Mouse (Mus musculus) right cerebral cortex, adult 2 months (tissue): ENCODE data around the gene Polh.

ENCODE experiments used
- DNase-seq, 2 experiments: peaks; one replicate each; pipeline ENCODE4 v3.0.0; 2021 to 2022; ENCODE audit warnings: low spot score in 2 of 2

The Polh gene

GRCm38 (mm10) chr17:46132058-46132718 is 70.3 kb downstream of the Polh start:
- DNase-seq: peak; percentile 75 to 81

- no peak for DNase-seq
These were observed 72.5 kb downstream of the Polh start for GRCm38 (mm10) chr17:46129741-46130498.

- no peak for DNase-seq
These were observed 74.5 kb downstream of the Polh start for GRCm38 (mm10) chr17:46127814-46128493.

- DNase-seq: no peak
These were observed 75.8 kb downstream of the Polh start for GRCm38 (mm10) chr17:46126608-46127007.

- no peak for DNase-seq
These were observed 78.3 kb downstream of the Polh start for GRCm38 (mm10) chr17:46123953-46124700.

- no peak for DNase-seq
These were observed 79.2 kb downstream of the Polh start for GRCm38 (mm10) chr17:46123285-46123684.

- DNase-seq: no peak
These were observed 79.7 kb downstream of the Polh start for GRCm38 (mm10) chr17:46122791-46123190.
